Mouse (Mus musculus) C2C12 (cell line): Measurements from ENCODE around the gene Cnn2. TPM values are rescaled to one million over a fixed set of nuclear protein-coding genes. Genes with fewer than 3 reads are reported as not detected.

ENCODE experiments used
- H3K27me3 ChIP-seq: one replicate; pipeline ENCODE4 v1.6.1; 2011; ENCODE audit not compliant: control insufficient read depth, insufficient read depth, insufficient read length
- H3K36me3 ChIP-seq: one replicate; pipeline ENCODE4 v1.6.1; 2011; ENCODE audit not compliant: control insufficient read depth, insufficient read depth
- H3K4me3 ChIP-seq: one replicate; pipeline ENCODE4 v1.5.1; 2011; ENCODE audit warnings: mild to moderate bottlenecking, control low read depth; ENCODE audit not compliant: poor library complexity, insufficient read depth, severe bottlenecking
- H3K79me2 ChIP-seq: one replicate; pipeline ENCODE4 v1.6.1; 2011; ENCODE audit not compliant: control insufficient read depth, insufficient read depth
- H3K79me3 ChIP-seq: one replicate; pipeline ENCODE4 v1.6.1; 2011; ENCODE audit warnings: low read depth, control low read depth
- H3ac ChIP-seq: one replicate; pipeline ENCODE3; 2011; ENCODE audit warnings: low read depth; ENCODE audit not compliant: control insufficient read depth, insufficient read length
- CEBPB ChIP-seq: IDR thresholded peaks from one replicate; pipeline ENCODE4 v1.6.1; 2011; ENCODE audit warnings: low read depth, mild to moderate bottlenecking, control low read depth, moderate library complexity
- CTCF ChIP-seq: IDR thresholded peaks from one replicate; pipeline ENCODE4 v1.5.1; 2011; ENCODE audit not compliant: control insufficient read depth, insufficient read depth, insufficient read length
- FOSL1 ChIP-seq: IDR thresholded peaks from one replicate; pipeline ENCODE4 v1.8.0; 2011; ENCODE audit warnings: mild to moderate bottlenecking, low read length; ENCODE audit not compliant: poor library complexity, insufficient read depth, severe bottlenecking
- MAX ChIP-seq: IDR thresholded peaks from one replicate; pipeline ENCODE4 v1.6.1; 2011; ENCODE audit warnings: mild to moderate bottlenecking, control low read depth
- MYOD1 ChIP-seq: IDR thresholded peaks from one replicate; pipeline ENCODE4 v1.6.1; 2011; ENCODE audit warnings: low read depth; ENCODE audit not compliant: control insufficient read depth, insufficient read length
- MYOG ChIP-seq: IDR thresholded peaks from one replicate; pipeline ENCODE4 v1.6.1; 2011; ENCODE audit not compliant: control insufficient read depth, insufficient read length; ENCODE audit errors: extremely low read depth
- USF1 ChIP-seq: IDR thresholded peaks from one replicate; pipeline ENCODE4 v1.6.1; 2011; ENCODE audit warnings: low read depth, mild to moderate bottlenecking, control low read depth, moderate library complexity
- polyA plus RNA-seq: library from polyadenylated mRNA; unstranded; fragments of >200 nt; fragmentation: generic; extraction: Trizol; gene quantifications from one replicate; pipeline ENCODE4 v1.2.1, GENCODE M21; 2012; ENCODE audit warnings: missing spikeins

Cnn2 gene
- polyA plus RNA-seq, 1 experiment, result 437 TPM

DNA sequence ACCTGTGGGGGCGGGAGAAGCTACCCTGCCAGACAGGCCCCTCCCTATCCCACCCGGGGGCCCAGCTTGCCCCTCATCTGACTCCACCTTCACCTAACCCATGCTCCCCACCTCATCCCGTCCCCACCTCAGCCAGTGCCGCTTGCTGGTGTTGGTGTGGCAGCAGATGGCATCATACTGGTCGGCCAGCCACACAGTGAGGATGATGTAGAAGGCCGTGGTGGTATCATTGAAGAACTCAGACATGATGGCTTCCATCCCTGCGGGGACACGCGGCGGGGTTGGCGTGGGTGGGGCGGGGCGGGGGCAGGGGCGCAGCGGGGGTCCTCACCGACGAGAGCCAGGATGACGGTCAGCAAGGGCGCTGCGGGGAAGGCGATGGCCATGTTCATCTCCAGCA, 10.3 kb upstream of the Cnn2 start:
- Histone ChIP-seq H3K27me3 (no peaks in the 10 kb centered on the region), H3ac (no peak overlapping the region), H3K79me3 (peaks cover 30% of the 10 kb centered on the region), H3K79me2 (peaks cover 43% of the 10 kb centered on the region), H3K4me3 (no peak overlapping the region), H3K36me3 (peaks cover 42% of the 10 kb centered on the region)
- TF ChIP-seq FOSL1, result no peak
- TF ChIP-seq MAX, result no peak

DNA sequence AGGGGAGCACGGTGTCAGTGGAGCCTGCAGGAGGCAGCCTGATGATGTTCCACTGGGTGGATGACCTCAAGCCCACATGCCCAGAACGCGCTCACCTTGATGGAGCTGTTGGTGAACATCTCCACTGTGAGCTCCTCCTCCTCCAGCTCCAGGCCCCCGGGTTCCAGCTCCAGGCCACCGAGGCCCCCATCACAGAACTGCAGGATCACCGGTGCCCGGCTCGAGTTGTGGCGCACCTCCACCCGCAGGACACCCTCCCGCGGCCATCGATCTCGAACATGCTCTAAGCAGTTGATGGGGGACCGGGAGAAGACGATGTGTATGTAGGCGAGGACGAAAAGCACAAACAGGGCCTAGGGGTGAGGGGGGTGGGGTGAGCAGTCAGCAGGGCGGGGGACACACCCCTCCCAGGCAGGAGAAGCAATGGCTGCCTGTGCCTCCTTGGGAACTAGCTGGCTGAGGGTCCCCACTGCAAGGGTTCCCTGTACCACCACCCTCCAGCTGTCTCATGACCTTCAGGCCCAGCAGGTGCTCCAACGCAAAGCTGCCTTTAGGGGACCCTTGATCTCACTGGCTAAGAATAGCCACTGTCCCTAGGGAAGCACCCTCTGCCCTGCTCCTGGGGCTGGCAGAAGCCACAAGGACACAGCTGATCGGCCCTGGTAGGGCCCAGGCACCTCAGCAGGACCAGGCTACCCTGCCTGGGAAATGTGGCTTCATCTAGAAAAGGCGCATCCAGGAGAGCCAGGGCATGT, 8.8 kb upstream of the Cnn2 start:
- H3K79me3 ChIP-seq, result peaks cover 38% of the 10 kb centered on the region
- TF ChIP-seq MYOG (no peak), MYOD1 (no peak), MAX (no peak), CEBPB (no peak), FOSL1 (no peak), USF1 (no peak), CTCF (no peak)
- peaks cover 52% of the 10 kb centered on the region for H3K79me2 ChIP-seq
- no peak overlapping the region for H3K4me3 ChIP-seq
- H3ac ChIP-seq, result no peak overlapping the region
- H3K36me3 ChIP-seq, result peaks cover 42% of the 10 kb centered on the region
- H3K27me3 ChIP-seq, result no peaks in the 10 kb centered on the region

DNA sequence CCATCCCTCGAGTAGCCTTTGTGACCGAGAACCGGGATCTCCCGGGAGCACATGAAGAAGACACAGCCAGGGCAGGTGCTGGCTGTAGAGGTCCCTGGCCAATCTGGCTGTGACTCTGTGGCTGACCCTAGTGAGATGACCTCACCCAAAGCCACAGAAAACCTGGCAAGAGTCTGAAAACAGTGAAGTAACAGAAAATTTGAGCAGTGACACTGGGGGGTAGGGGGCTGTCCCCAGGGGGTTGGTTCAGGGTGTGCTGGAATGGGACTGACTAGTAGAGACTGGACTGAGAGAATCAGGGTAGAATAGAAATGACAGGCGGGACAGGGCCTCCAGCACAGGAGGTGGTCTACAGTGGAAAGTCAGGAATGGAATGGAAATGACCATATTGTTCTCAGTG, 5.2 kb upstream of the Cnn2 start:
- H3K36me3 ChIP-seq, result peaks cover 18% of the 10 kb centered on the region

DNA sequence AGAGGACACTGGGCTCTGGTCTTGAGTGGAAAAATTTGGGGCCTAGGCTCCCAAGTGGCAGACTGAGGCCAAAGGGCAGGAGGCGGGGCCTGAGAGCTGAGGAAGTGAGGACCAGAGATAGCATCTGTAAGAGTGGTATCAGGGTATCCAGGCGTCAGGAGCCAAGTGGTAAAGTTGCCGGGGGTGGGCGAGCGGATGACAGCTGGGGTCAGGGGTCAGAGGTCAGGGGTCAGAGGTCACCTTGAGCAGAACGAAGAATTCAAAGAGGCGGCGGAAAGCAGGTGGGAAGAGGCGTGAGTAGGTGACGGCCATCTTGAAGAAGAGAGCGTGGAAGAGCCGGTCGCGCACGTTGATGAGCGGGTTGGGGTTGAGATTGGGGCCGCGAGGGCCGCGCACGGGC, 4.7 kb upstream of the Cnn2 start:
- Histone ChIP-seq H3K79me3 (peaks cover 40% of the 10 kb centered on the region), H3K4me3 (peak overlapping the region; percentile 96), H3K36me3 (peaks cover 18% of the 10 kb centered on the region), H3ac (peak overlapping the region; percentile 89), H3K79me2 (peaks cover 58% of the 10 kb centered on the region), H3K27me3 (no peaks in the 10 kb centered on the region)
- TF ChIP-seq USF1 (no peak), CEBPB (no peak), MYOG (no peak), CTCF (no peak), FOSL1 (no peak), MAX (no peak), MYOD1 (no peak)

More for the DNA sequence above, 5.2 kb upstream of the Cnn2 start:
- peak overlapping the region; percentile 96 for H3K4me3 ChIP-seq
- H3K27me3 ChIP-seq, result no peaks in the 10 kb centered on the region
- H3K79me3 ChIP-seq, result peaks cover 38% of the 10 kb centered on the region
- TF ChIP-seq CEBPB, result no peak
- no peak for TF ChIP-seq MAX
- no peak for TF ChIP-seq MYOD1
- no peak for TF ChIP-seq CTCF
- no peak for TF ChIP-seq FOSL1
- no peak for TF ChIP-seq USF1
- no peak for TF ChIP-seq MYOG
- peaks cover 54% of the 10 kb centered on the region for H3K79me2 ChIP-seq
- peak overlapping the region; percentile 89 for H3ac ChIP-seq

DNA sequence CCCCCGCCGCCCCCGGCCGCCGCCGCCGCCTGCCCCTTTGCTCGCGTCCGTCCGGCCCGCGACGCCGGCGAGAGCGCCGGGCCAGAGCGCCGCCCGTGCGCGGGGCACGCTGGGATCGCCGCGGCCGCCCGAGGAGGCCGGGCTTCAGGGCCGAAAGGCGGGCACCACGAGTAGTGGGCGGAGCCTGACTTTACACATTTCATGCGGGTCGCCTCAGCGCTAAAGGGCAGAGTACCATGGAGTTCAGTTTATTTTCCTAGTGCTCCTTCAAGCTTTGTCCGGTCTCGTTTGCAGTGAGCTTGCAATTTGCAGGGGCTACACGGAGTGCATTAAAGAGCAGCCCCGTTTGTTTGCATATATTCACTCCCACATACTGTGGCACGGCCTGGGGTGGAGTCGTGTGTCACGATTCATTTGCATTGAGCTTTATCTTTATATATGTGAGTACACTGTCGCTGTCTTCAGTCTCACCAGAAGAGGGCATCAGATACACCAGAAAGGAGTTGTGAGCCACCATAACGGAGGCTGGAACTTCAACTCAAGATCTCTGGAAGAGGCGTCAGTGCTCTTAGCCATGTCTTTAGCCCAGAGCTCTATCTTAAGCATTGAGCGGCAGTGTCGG, 4.1 kb upstream of the Cnn2 start, which contains the start of gene Tmem259:
Gene Tmem259 (minus strand): TSS at position 136 of the 622 bp plus-strand sequence.
- TF ChIP-seq CEBPB (no peak), FOSL1 (no peak), USF1 (no peak), MAX (peak; percentile 13)
- peaks cover 59% of the 10 kb centered on the region for H3K79me2 ChIP-seq
- peak within 1 kb of the TSS; percentile 96 for H3K4me3 ChIP-seq
- no peaks in the 10 kb centered on the region for H3K27me3 ChIP-seq
- peak within 1 kb of the TSS; percentile 89 for H3ac ChIP-seq
- peaks cover 47% of the 10 kb centered on the region for H3K79me3 ChIP-seq
- H3K36me3 ChIP-seq, result peaks cover 11% of the 10 kb centered on the region

DNA sequence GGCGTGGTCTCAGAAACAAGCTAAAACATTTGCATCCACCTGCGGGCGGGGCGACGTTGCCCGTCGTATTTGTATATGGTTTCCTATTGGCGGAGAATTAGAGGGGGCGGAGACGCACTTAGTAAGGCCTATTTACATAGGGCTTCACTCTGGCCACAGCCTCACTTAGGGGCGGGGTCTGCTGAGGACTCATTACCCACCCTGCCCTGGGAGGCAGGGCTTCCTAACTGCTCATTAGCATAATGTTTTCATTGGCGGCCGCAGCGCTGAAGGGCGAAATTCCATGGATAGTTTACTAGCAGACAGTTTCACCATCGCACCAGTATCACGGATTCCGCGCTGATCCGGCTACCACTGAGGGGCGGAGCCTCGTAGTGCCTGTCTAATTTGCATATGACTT, 3.5 kb upstream of the Cnn2 start:
- H3K4me3 ChIP-seq, result peak overlapping the region; percentile 96
- H3K79me2 ChIP-seq, result peaks cover 59% of the 10 kb centered on the region
- no peaks in the 10 kb centered on the region for H3K27me3 ChIP-seq
- peak; percentile 60 for TF ChIP-seq MAX
- no peak for TF ChIP-seq FOSL1
- no peak for TF ChIP-seq CTCF
- no peak for TF ChIP-seq MYOG
- peak; percentile 36 for TF ChIP-seq CEBPB
- H3ac ChIP-seq, result peak overlapping the region; percentile 6
- H3K79me3 ChIP-seq, result peaks cover 50% of the 10 kb centered on the region
- H3K36me3 ChIP-seq, result peaks cover 9% of the 10 kb centered on the region
